ENCODE assay signal across 10 mouse cellular contexts in genomic region chr3:107596559-107596958, GRCm38 (mm10). TPM values are rescaled to one million over a fixed set of nuclear protein-coding genes. Genes with fewer than 3 reads are reported as not detected.
A peak's percentile ranks its signal among the peaks of the same experiment; 100 is the strongest.
DNase-seq lines count a peak whose midpoint lies in the region; ATAC-seq lines count a peak whose summit lies in the region.
"Had no signal": no experiment of that assay in that cellular context is flagged by ENCODE, and none has a peak within 500 bp of the region (broad histone marks: within the 10 kb centered on the region; RNA-seq: fewer than 3 reads in every experiment).

No protein-coding gene starts in this region.

- H3K27me3 ChIP-seq in heart, embryonic 12.5 days (replicated peaks), result peaks cover 89% of the 10 kb centered on the region
- peaks cover 76% of the 10 kb centered on the region for H3K27me3 ChIP-seq in limb, embryonic 13.5 days

- peaks cover 11% of the 10 kb centered on the region for H3K4me1 ChIP-seq in heart, embryonic 12.5 days (replicated peaks)
- H3K4me1 ChIP-seq in limb, embryonic 13.5 days, result peaks cover 56% of the 10 kb centered on the region

- H3K36me3 ChIP-seq in heart, embryonic 12.5 days, result no peaks in the 10 kb centered on the region
- H3K36me3 ChIP-seq in limb, embryonic 13.5 days, result no peaks in the 10 kb centered on the region
- H3K36me3 ChIP-seq: liver, embryonic 15.5 days had no signal

- H3K27ac ChIP-seq in heart, embryonic 12.5 days (ENCODE audit: poor library complexity, severe bottlenecking), result no peak overlapping the region
- H3K27ac ChIP-seq in limb, embryonic 13.5 days, result no peak overlapping the region
- H3K27ac ChIP-seq: liver, embryonic 15.5 days had no signal

- ATAC-seq in common myeloid progenitor, adult 5-6 weeks (replicated peaks; ENCODE audit: low read depth, poor library complexity, severe bottlenecking), result 0 out of 2 replicates have a peak, but pooled peaks have one; percentile 9
- ATAC-seq in heart, embryonic 12.5 days (ENCODE audit: insufficient number of reproducible peaks, low FRiP score), result no peak
- no peak for ATAC-seq in limb, embryonic 13.5 days (ENCODE audit: low FRiP score, low read depth)
- no peak for ATAC-seq in megakaryocyte, adult 5-6 weeks (ENCODE audit: poor library complexity, severe bottlenecking)

- 1% methylated on average over 26 of the region's 26 CpGs for WGBS in heart, embryonic 12.5 days
- under 1% methylated on average over 26 of the region's 26 CpGs for WGBS in limb, embryonic 13.5 days

- H3K9ac ChIP-seq in heart, embryonic 12.5 days, result no peak overlapping the region
- H3K9ac ChIP-seq in limb, embryonic 13.5 days, result peak overlapping the region; percentile 54
- H3K9ac ChIP-seq: liver, embryonic 15.5 days had no signal

- peak overlapping the region; percentile 52 for H3K4me3 ChIP-seq in heart, embryonic 12.5 days
- H3K4me3 ChIP-seq in limb, embryonic 13.5 days, result peak overlapping the region; percentile 54
- H3K4me3 ChIP-seq: liver, embryonic 15.5 days had no signal

- no peaks in the 10 kb centered on the region for H3K9me3 ChIP-seq in heart, embryonic 12.5 days (replicated peaks)
- no peaks in the 10 kb centered on the region for H3K9me3 ChIP-seq in limb, embryonic 13.5 days
- H3K9me3 ChIP-seq: liver, embryonic 15.5 days had no signal

- peak overlapping the region; percentile 88 for H3K4me2 ChIP-seq in heart, embryonic 12.5 days
- H3K4me2 ChIP-seq in limb, embryonic 13.5 days (replicated peaks), result peak overlapping the region; percentile 86
- H3K4me2 ChIP-seq: liver, embryonic 15.5 days had no signal

- DNase-seq in heart, adult 18-20 months, result peak; percentile 6 to 55
- DNase-seq in heart, adult 9 months (ENCODE audit: low spot score in 2 of 2), result no peak
- no peak for DNase-seq in layer of hippocampus, adult 9-11 months
- no peak for DNase-seq in adipocyte (ENCODE audit: low spot score)

RNA-seq across cellular contexts. Expression of gene Alx3, which starts 1.7 kb away (rescaled TPM):
- total RNA-seq in heart, adult 18-20 months (2021), result not detected
- not detected in 2 replicates for total RNA-seq in common myeloid progenitor, adult 5-6 weeks (2017)
- polyA plus RNA-seq in heart, embryonic 12.5 days (2016; fragmentation: Nextera tagmentation; extraction: Ambion mirVana), result 0.49 and 1.4 TPM in 2 replicates
- 11.5 and 13.7 TPM in 2 replicates for polyA plus RNA-seq in limb, embryonic 13.5 days (2015; fragmentation: Nextera tagmentation; extraction: Ambion mirVana)
- not detected in 2 replicates for total RNA-seq in megakaryocyte, adult 5-6 weeks (2015)
- not detected in 2 replicates for total RNA-seq in megakaryocyte, adult 5-6 weeks (2017)

RNA-seq across cellular contexts. Expression of gene Gm10961, which starts 34.6 kb away (rescaled TPM):
- not detected for total RNA-seq in heart, adult 18-20 months (2021)
- not detected in 2 replicates for total RNA-seq in common myeloid progenitor, adult 5-6 weeks (2017)
- not detected in 2 replicates for polyA plus RNA-seq in heart, embryonic 12.5 days (2016; fragmentation: Nextera tagmentation; extraction: Ambion mirVana)
- not detected in 2 replicates for polyA plus RNA-seq in limb, embryonic 13.5 days (2015; fragmentation: Nextera tagmentation; extraction: Ambion mirVana)
- not detected in 2 replicates for total RNA-seq in megakaryocyte, adult 5-6 weeks (2015)
- not detected in 2 replicates for total RNA-seq in megakaryocyte, adult 5-6 weeks (2017)
- polyA plus RNA-seq: liver, embryonic 15.5 days; stomach, embryonic 16.5 days had no signal

RNA-seq across cellular contexts. Expression of gene Strip1, which starts 34.9 kb away (rescaled TPM):
- 10 to 100 TPM; 21.5 to 21.6 TPM for total RNA-seq in heart, adult 18-20 months (2021)
- total RNA-seq in common myeloid progenitor, adult 5-6 weeks (2017), result 17.2 and 21.6 TPM in 2 replicates
- 43.6 and 44.6 TPM in 2 replicates for polyA plus RNA-seq in heart, embryonic 12.5 days (2016; fragmentation: Nextera tagmentation; extraction: Ambion mirVana)
- 62.5 and 68.4 TPM in 2 replicates for polyA plus RNA-seq in limb, embryonic 13.5 days (2015; fragmentation: Nextera tagmentation; extraction: Ambion mirVana)
- total RNA-seq in megakaryocyte, adult 5-6 weeks (2015), result 19.4 and 20.5 TPM in 2 replicates
- 17.0 and 19.2 TPM in 2 replicates for total RNA-seq in megakaryocyte, adult 5-6 weeks (2017)

RNA-seq across cellular contexts. Expression of gene Ubl4b, which starts 41.7 kb away (rescaled TPM):
- total RNA-seq in heart, adult 18-20 months (2021), result not detected
- total RNA-seq in common myeloid progenitor, adult 5-6 weeks (2017), result not detected in 2 replicates
- not detected in 2 replicates for polyA plus RNA-seq in heart, embryonic 12.5 days (2016; fragmentation: Nextera tagmentation; extraction: Ambion mirVana)
- polyA plus RNA-seq in limb, embryonic 13.5 days (2015; fragmentation: Nextera tagmentation; extraction: Ambion mirVana), result 0.14 TPM in 1 of 2 replicates, not detected in the other
- not detected in 2 replicates for total RNA-seq in megakaryocyte, adult 5-6 weeks (2015)
- not detected in 2 replicates for total RNA-seq in megakaryocyte, adult 5-6 weeks (2017)
- polyA plus RNA-seq: liver, embryonic 15.5 days; stomach, embryonic 16.5 days had no signal

Comparison
In these comparisons a context has a peak if more than half of its experiments do, and no peak if none do; other contexts are left out.
1. DNase-seq: peak in heart, adult 18-20 months (2 of 2); none in heart, adult 9 months (0 of 2), layer of hippocampus, adult 9-11 months (single experiment) and adipocyte (single experiment).